Mouse (Mus musculus) spleen, postnatal 4 days (tissue): ENCODE results near the gene Zscan12.
A peak's percentile ranks its signal among the peaks of the same experiment; 100 is the strongest.

Source experiments
- DNase-seq, 2 experiments: peaks; one replicate each; pipeline ENCODE4 v3.0.0; 2022; ENCODE audit warnings: low spot score in 2 of 2

Gene Zscan12

GRCm38 (mm10) chr13:21402287-21402846 is 39.7 kb downstream of the Zscan12 start, which contains the start of gene Zkscan3:
Gene Zkscan3 (minus strand): TSS chr13:21402755.
- DNase-seq, result peak; percentile 84 to 93

- DNase-seq, result no peak
Observed at GRCm38 (mm10) chr13:21402848-21403247, 40.2 kb downstream of the Zscan12 start.

GRCm38 (mm10) chr13:21407341-21407740 is 44.7 kb downstream of the Zscan12 start:
- DNase-seq, result no peak

- peak; percentile 44 to 65 for DNase-seq
Observed at GRCm38 (mm10) chr13:21407969-21408804, 45.6 kb downstream of the Zscan12 start.

GRCm38 (mm10) chr13:21408805-21409459 is 46.3 kb downstream of the Zscan12 start:
- no peak for DNase-seq

- DNase-seq, result no peak
Observed at GRCm38 (mm10) chr13:21414231-21415212, 51.9 kb downstream of the Zscan12 start.

- no peak for DNase-seq
Observed at GRCm38 (mm10) chr13:21415266-21415665, 52.6 kb downstream of the Zscan12 start.

- DNase-seq, result no peak
Observed at GRCm38 (mm10) chr13:21415750-21416149, 53.1 kb downstream of the Zscan12 start.

GRCm38 (mm10) chr13:21417298-21418010 is 54.8 kb downstream of the Zscan12 start:
- DNase-seq, result no peak

- peak in 1 of 2 experiments; percentile 25 for DNase-seq
Observed at GRCm38 (mm10) chr13:21418865-21419264, 56.2 kb downstream of the Zscan12 start.
